Mouse (Mus musculus) hindbrain, embryonic 15.5 days (tissue): ENCODE measurements around the gene Scaf1. TPM values are rescaled to one million over a fixed set of nuclear protein-coding genes. Genes with fewer than 3 reads are reported as not detected.

Experiments
- ATAC-seq: fragments of 200-750 bp; cut with Nextera tagmentation; 2 replicates; pipeline ENCODE4 v1.8.0; 2017; ENCODE audit warnings: low read depth, moderate number of reproducible peaks, moderate TSS enrichment; ENCODE audit not compliant: low FRiP score
- H3K27ac ChIP-seq: fragments of 300-500 bp; sonication (generic); replicated peaks from 2 replicates; pipeline ENCODE4 v1.5.1; 2015; ENCODE audit warnings: mild to moderate bottlenecking, inconsistent platforms
- H3K27me3 ChIP-seq: fragments of 300-500 bp; sonication (generic); 2 replicates; pipeline ENCODE4 v1.6.1; 2015; ENCODE audit warnings: control low read depth, inconsistent platforms
- H3K36me3 ChIP-seq: fragments of 300-500 bp; sonication (generic); 2 replicates; pipeline ENCODE4 v1.6.1; 2015; ENCODE audit warnings: control low read depth, inconsistent platforms
- H3K4me1 ChIP-seq: fragments of 300-500 bp; sonication (generic); replicated peaks from 2 replicates; pipeline ENCODE4 v1.6.1; 2015; ENCODE audit warnings: control low read depth, inconsistent platforms
- H3K4me2 ChIP-seq: fragments of 300-500 bp; sonication (generic); 2 replicates; pipeline ENCODE4 v1.6.1; 2015; ENCODE audit warnings: moderate library complexity, mild to moderate bottlenecking, inconsistent platforms
- H3K4me3 ChIP-seq: fragments of 300-500 bp; sonication (generic); 2 replicates; pipeline ENCODE4 v1.5.1; 2015; ENCODE audit warnings: mild to moderate bottlenecking, inconsistent platforms
- H3K9ac ChIP-seq: fragments of 300-500 bp; sonication (generic); 2 replicates; pipeline ENCODE4 v1.6.1; 2015; ENCODE audit warnings: inconsistent platforms
- H3K9me3 ChIP-seq: fragments of 300-500 bp; sonication (generic); 2 replicates; pipeline ENCODE4 v1.6.1; 2016; ENCODE audit warnings: control low read depth, inconsistent platforms
- WGBS: fragments of 180-500 bp; shearing (Covaris S2); methylation state at CpG from one replicate; pipeline ENCODE4 v1.1.7; 2015; 5-methylcytosine and 5-hydroxymethylcytosine counted together
- polyA plus RNA-seq: library from polyadenylated mRNA; unstranded; fragments of >200 nt; fragmentation: Nextera tagmentation; extraction: Ambion mirVana; gene quantifications from 2 replicates; pipeline ENCODE4 v1.2.1, GENCODE M21; 2015

Scaf1 gene
- polyA plus RNA-seq, 1 experiment from 2014 or later, result 56.5 TPM

- peaks cover 86% of the 10 kb centered on the region for H3K36me3 ChIP-seq
- H3K27me3 ChIP-seq, result no peaks in the 10 kb centered on the region
- H3K9ac ChIP-seq, result no peak overlapping the region
- H3K4me1 ChIP-seq, result no peaks in the 10 kb centered on the region
- no peak overlapping the region for H3K4me2 ChIP-seq
- no peak for ATAC-seq
- H3K4me3 ChIP-seq, result no peak overlapping the region
- H3K27ac ChIP-seq, result no peak overlapping the region
- no peaks in the 10 kb centered on the region for H3K9me3 ChIP-seq
- WGBS, result 95% methylated on average over 29 of the region's 29 CpGs
These were observed 9.0 kb downstream of the Scaf1 start for GRCm38 (mm10) chr7:45007141-45007540.

- no peak overlapping the region for H3K4me3 ChIP-seq
- H3K9me3 ChIP-seq, result no peaks in the 10 kb centered on the region
- no peak for ATAC-seq
- WGBS, result 95% methylated on average over 11 of the region's 12 CpGs
- H3K9ac ChIP-seq, result no peak overlapping the region
- no peak overlapping the region for H3K4me2 ChIP-seq
- H3K36me3 ChIP-seq, result peaks cover 86% of the 10 kb centered on the region
- H3K4me1 ChIP-seq, result no peaks in the 10 kb centered on the region
- no peak overlapping the region for H3K27ac ChIP-seq
- no peaks in the 10 kb centered on the region for H3K27me3 ChIP-seq
These were observed 9.7 kb downstream of the Scaf1 start for GRCm38 (mm10) chr7:45006503-45006902.

- ATAC-seq, result no peak
- Histone ChIP-seq H3K4me1 (no peaks in the 10 kb centered on the region; the same call in 1 of the 2 replicates), H3K9me3 (no peaks in the 10 kb centered on the region), H3K9ac (no peak overlapping the region), H3K36me3 (peaks cover 92% of the 10 kb centered on the region), H3K4me2 (no peak overlapping the region), H3K4me3 (no peak overlapping the region), H3K27me3 (no peaks in the 10 kb centered on the region), H3K27ac (no peak overlapping the region)
- WGBS, result 95% methylated on average over 6 of the region's 6 CpGs
These were observed 10.7 kb downstream of the Scaf1 start for GRCm38 (mm10) chr7:45005321-45005992.

GRCm38 (mm10) chr7:45004546-45004945 is 11.6 kb downstream of the Scaf1 start:
- Histone ChIP-seq H3K4me3 (no peak overlapping the region), H3K27ac (no peak overlapping the region), H3K27me3 (no peaks in the 10 kb centered on the region), H3K4me1 (no peaks in the 10 kb centered on the region; the same call in 1 of the 2 replicates), H3K36me3 (peaks cover 86% of the 10 kb centered on the region), H3K9ac (no peak overlapping the region), H3K9me3 (no peaks in the 10 kb centered on the region), H3K4me2 (no peak overlapping the region)
- WGBS, result 89% methylated on average over 3 of the region's 3 CpGs
- ATAC-seq, result no peak

GRCm38 (mm10) chr7:45002440-45002839 is 13.7 kb downstream of the Scaf1 start:
- 93% methylated on average over 7 of the region's 7 CpGs for WGBS
- Histone ChIP-seq H3K27ac (no peak overlapping the region), H3K4me3 (no peak overlapping the region), H3K9ac (no peak overlapping the region), H3K36me3 (peaks cover 68% of the 10 kb centered on the region), H3K27me3 (no peaks in the 10 kb centered on the region), H3K4me1 (peaks cover 16% of the 10 kb centered on the region), H3K4me2 (no peak overlapping the region), H3K9me3 (no peaks in the 10 kb centered on the region)
- ATAC-seq, result no peak

GRCm38 (mm10) chr7:45000539-45001114 is 15.5 kb downstream of the Scaf1 start:
- H3K4me3 ChIP-seq, result no peak overlapping the region
- H3K9me3 ChIP-seq, result no peaks in the 10 kb centered on the region
- peaks cover 24% of the 10 kb centered on the region for H3K4me1 ChIP-seq
- H3K36me3 ChIP-seq, result peaks cover 50% of the 10 kb centered on the region
- H3K27ac ChIP-seq, result no peak overlapping the region
- 84% methylated on average over 21 of the region's 21 CpGs for WGBS
- H3K27me3 ChIP-seq, result no peaks in the 10 kb centered on the region
- H3K4me2 ChIP-seq, result no peak overlapping the region
- H3K9ac ChIP-seq, result no peak overlapping the region
- ATAC-seq, result no peak

GRCm38 (mm10) chr7:44999753-45000152 is 16.4 kb downstream of the Scaf1 start:
- H3K9me3 ChIP-seq, result no peaks in the 10 kb centered on the region
- H3K27me3 ChIP-seq, result no peaks in the 10 kb centered on the region
- no peak overlapping the region for H3K27ac ChIP-seq
- ATAC-seq, result no peak
- WGBS, result 87% methylated on average over 11 of the region's 11 CpGs
- H3K9ac ChIP-seq, result no peak overlapping the region
- H3K36me3 ChIP-seq, result peaks cover 43% of the 10 kb centered on the region
- peaks cover 24% of the 10 kb centered on the region for H3K4me1 ChIP-seq
- no peak overlapping the region for H3K4me2 ChIP-seq
- no peak overlapping the region for H3K4me3 ChIP-seq

- 3% methylated on average over 18 of the region's 18 CpGs for WGBS
- H3K4me3 ChIP-seq, result peak within 1 kb of the TSS; percentile 45
- no peak for ATAC-seq
- no peaks in the 10 kb centered on the region for H3K9me3 ChIP-seq
- peaks cover 24% of the 10 kb centered on the region for H3K4me1 ChIP-seq
- peak within 1 kb of the TSS; percentile 51 for H3K27ac ChIP-seq
- no peaks in the 10 kb centered on the region for H3K27me3 ChIP-seq
- peaks cover 33% of the 10 kb centered on the region for H3K36me3 ChIP-seq
- H3K9ac ChIP-seq, result peak within 1 kb of the TSS; percentile 53
- H3K4me2 ChIP-seq, result peak within 1 kb of the TSS; percentile 65
These were observed 17.6 kb downstream of the Scaf1 start, which contains the start of gene Bcl2l12 for GRCm38 (mm10) chr7:44998501-44998955. TSS of gene Bcl2l12 (minus strand) at chr7:44998712.

- Histone ChIP-seq H3K9me3 (no peaks in the 10 kb centered on the region), H3K4me1 (peaks cover 24% of the 10 kb centered on the region), H3K4me2 (peak overlapping the region; percentile 65), H3K36me3 (peaks cover 28% of the 10 kb centered on the region), H3K9ac (peak overlapping the region; percentile 53), H3K4me3 (peak overlapping the region; percentile 45), H3K27ac (peak overlapping the region; percentile 51), H3K27me3 (no peaks in the 10 kb centered on the region)
- 3% methylated on average over 15 of the region's 15 CpGs for WGBS
- ATAC-seq, result no peak
These were observed 18.2 kb downstream of the Scaf1 start for GRCm38 (mm10) chr7:44997940-44998428.

- H3K9ac ChIP-seq, result peak within 1 kb of the TSS; percentile 53
- peak within 1 kb of the TSS; percentile 45 for H3K4me3 ChIP-seq
- under 1% methylated on average over 43 of the region's 43 CpGs for WGBS
- peaks cover 24% of the 10 kb centered on the region for H3K4me1 ChIP-seq
- peaks cover 23% of the 10 kb centered on the region for H3K36me3 ChIP-seq
- H3K27ac ChIP-seq, result peak within 1 kb of the TSS; percentile 51
- no peaks in the 10 kb centered on the region for H3K27me3 ChIP-seq
- H3K9me3 ChIP-seq, result no peaks in the 10 kb centered on the region
- peak within 1 kb of the TSS; percentile 65 for H3K4me2 ChIP-seq
- peak; percentile 91 for ATAC-seq
These were observed 18.8 kb downstream of the Scaf1 start, which contains the start of gene Irf3 for GRCm38 (mm10) chr7:44997231-44997939. TSS of gene Irf3 (plus strand) at chr7:44997648.

GRCm38 (mm10) chr7:44996672-44997071 is 19.5 kb downstream of the Scaf1 start:
- H3K4me3 ChIP-seq, result peak overlapping the region; percentile 45
- H3K4me2 ChIP-seq, result peak overlapping the region; percentile 65
- ATAC-seq, result no peak
- H3K27me3 ChIP-seq, result no peaks in the 10 kb centered on the region
- peaks cover 15% of the 10 kb centered on the region for H3K36me3 ChIP-seq
- H3K9ac ChIP-seq, result peak overlapping the region; percentile 33; the same call in 1 of the 2 replicates
- 17% methylated on average over 10 of the region's 10 CpGs for WGBS
- no peaks in the 10 kb centered on the region for H3K9me3 ChIP-seq
- peak overlapping the region; percentile 41 for H3K27ac ChIP-seq
- H3K4me1 ChIP-seq, result peaks cover 24% of the 10 kb centered on the region
